Mouse (Mus musculus) kidney, postnatal 0 days (tissue): ENCODE measurements around the gene Tmem178b. TPM values are rescaled to one million over a fixed set of nuclear protein-coding genes. Genes with fewer than 3 reads are reported as not detected.

ENCODE experiments used
- ATAC-seq: fragments of 200-750 bp; cut with Nextera tagmentation; replicated peaks from 2 replicates; pipeline ENCODE4 v1.8.0; 2017; ENCODE audit warnings: low read depth, moderate number of reproducible peaks, moderate TSS enrichment, moderate library complexity; ENCODE audit not compliant: low FRiP score
- DNase-seq: peaks from one replicate; pipeline ENCODE4 v3.0.0-alpha.2; 2016; ENCODE audit warnings: low spot score
- H3K27ac ChIP-seq: fragments of 300-500 bp; sonication (generic); 2 replicates; pipeline ENCODE4 v1.5.1; 2014; ENCODE audit warnings: mild to moderate bottlenecking
- H3K27me3 ChIP-seq: fragments of 300-500 bp; sonication (generic); 2 replicates; pipeline ENCODE4 v1.6.1; 2014; ENCODE audit warnings: low read length, mixed read lengths; ENCODE audit not compliant: insufficient read depth
- H3K36me3 ChIP-seq: fragments of 300-500 bp; sonication (generic); 2 replicates; pipeline ENCODE4 v1.6.1; 2014; ENCODE audit warnings: low read length, mixed read lengths; ENCODE audit not compliant: insufficient read depth
- H3K4me1 ChIP-seq: fragments of 300-500 bp; sonication (generic); replicated peaks from 2 replicates; pipeline ENCODE4 v1.6.1; 2014; ENCODE audit warnings: antibody characterized with exemption, low read length, mixed read lengths; ENCODE audit not compliant: insufficient read depth
- H3K4me2 ChIP-seq: fragments of 300-500 bp; sonication (generic); 2 replicates; pipeline ENCODE4 v1.6.1; 2014; ENCODE audit warnings: mild to moderate bottlenecking, low read length, moderate library complexity, mixed read lengths
- H3K4me3 ChIP-seq: fragments of 300-500 bp; sonication (generic); replicated peaks from 2 replicates; pipeline ENCODE4 v1.5.1; 2014; ENCODE audit warnings: low read depth, low read length
- H3K9ac ChIP-seq: fragments of 300-500 bp; sonication (generic); 2 replicates; pipeline ENCODE4 v1.6.1; 2014; ENCODE audit warnings: low read depth, low read length
- H3K9me3 ChIP-seq: fragments of 300-500 bp; sonication (generic); replicated peaks from 2 replicates; pipeline ENCODE4 v1.6.1; 2016; ENCODE audit warnings: low read length, inconsistent platforms, mixed read lengths
- CTCF ChIP-seq: IDR thresholded peaks from 2 replicates; pipeline ENCODE4 v1.5.1; 2016; ENCODE audit warnings: antibody characterized with exemption, low read depth, mild to moderate bottlenecking, moderate library complexity
- WGBS: fragments of 180-500 bp; shearing (Covaris S2); extraction: QIAGEN DNeasy Blood & Tissue Kit; methylation state at CpG from one replicate; pipeline ENCODE4 v1.1.7; 2014; 5-methylcytosine and 5-hydroxymethylcytosine counted together
- polyA plus RNA-seq: library from polyadenylated mRNA; unstranded; fragments of >200 nt; fragmentation: Nextera tagmentation; extraction: Ambion mirVana; gene quantifications from 2 replicates; pipeline ENCODE4 v1.2.1, GENCODE M21; 2015

Tmem178b gene
- polyA plus RNA-seq, 1 experiment from 2014 or later = 0.25 TPM

DNA sequence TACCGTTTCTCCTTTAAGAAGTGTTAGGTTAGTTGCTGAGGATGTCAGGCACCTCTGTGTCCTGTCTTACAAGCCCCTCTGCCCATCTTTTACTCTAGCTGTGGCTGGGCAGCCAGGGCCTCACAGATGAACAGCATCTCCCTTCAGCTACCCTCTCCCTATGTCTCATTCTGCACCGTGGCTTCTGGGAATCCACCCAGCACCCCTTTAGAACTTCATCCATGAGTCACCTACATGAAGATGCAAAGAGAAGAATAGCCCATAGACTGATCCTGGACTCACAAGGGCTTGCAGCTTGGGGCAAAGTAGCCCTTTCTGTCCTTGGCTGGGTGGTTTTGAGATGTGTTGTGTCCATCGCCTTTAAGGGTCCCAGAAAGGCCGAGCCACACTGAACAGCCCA, 43.4 kb downstream of the Tmem178b start:
- WGBS = 79% methylated on average over 4 of the region's 4 CpGs
- Histone ChIP-seq H3K9me3 (no peaks in the 10 kb centered on the region), H3K4me3 (no peak overlapping the region), H3K4me2 (no peak overlapping the region), H3K27ac (no peak overlapping the region), H3K9ac (no peak overlapping the region), H3K4me1 (no peaks in the 10 kb centered on the region), H3K27me3 (no peaks in the 10 kb centered on the region), H3K36me3 (no peaks in the 10 kb centered on the region)
- TF ChIP-seq CTCF = no peak
- no peak for ATAC-seq
- no peak for DNase-seq

GRCm38 (mm10) chr6:39917242-39917641, 44.2 kb downstream of the Tmem178b start:
- no peak overlapping the region for H3K4me2 ChIP-seq
- no peaks in the 10 kb centered on the region for H3K36me3 ChIP-seq
- no peaks in the 10 kb centered on the region for H3K9me3 ChIP-seq
- no peak for TF ChIP-seq CTCF
- no peaks in the 10 kb centered on the region for H3K4me1 ChIP-seq
- H3K9ac ChIP-seq = no peak overlapping the region
- H3K27me3 ChIP-seq = no peaks in the 10 kb centered on the region
- no peak for DNase-seq
- no peak overlapping the region for H3K4me3 ChIP-seq
- ATAC-seq = no peak
- no peak overlapping the region for H3K27ac ChIP-seq
- WGBS = 65% methylated on average over 8 of the region's 8 CpGs

DNA sequence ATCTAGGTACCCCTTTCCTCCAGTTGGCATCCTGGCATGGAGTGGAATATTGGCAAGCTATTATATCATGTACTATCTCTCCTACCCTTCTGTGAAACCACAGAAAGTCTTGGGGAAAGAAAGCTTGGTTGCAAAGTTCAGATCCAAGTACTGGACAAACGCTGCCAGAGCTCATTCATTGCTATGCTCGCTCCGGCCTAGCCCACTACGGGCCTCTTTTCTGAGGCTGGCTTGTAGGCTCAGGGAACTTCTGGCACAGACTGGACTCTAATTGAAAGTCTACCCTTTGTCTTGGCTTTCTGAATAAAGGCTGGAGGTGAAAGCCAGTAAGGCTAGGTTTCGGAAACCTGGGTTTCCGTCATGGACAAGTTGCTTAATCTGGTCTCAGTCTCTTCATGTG, 44.7 kb downstream of the Tmem178b start:
- no peak overlapping the region for H3K4me3 ChIP-seq
- no peaks in the 10 kb centered on the region for H3K36me3 ChIP-seq
- no peak overlapping the region for H3K27ac ChIP-seq
- WGBS = 90% methylated on average over 6 of the region's 6 CpGs
- no peaks in the 10 kb centered on the region for H3K9me3 ChIP-seq
- TF ChIP-seq CTCF = no peak
- H3K9ac ChIP-seq = no peak overlapping the region
- DNase-seq (no peak), ATAC-seq (no peak)
- H3K4me1 ChIP-seq = no peaks in the 10 kb centered on the region
- no peaks in the 10 kb centered on the region for H3K27me3 ChIP-seq
- H3K4me2 ChIP-seq = no peak overlapping the region

- Histone ChIP-seq H3K27me3 (no peaks in the 10 kb centered on the region), H3K4me3 (no peak overlapping the region), H3K4me2 (no peak overlapping the region), H3K9ac (no peak overlapping the region), H3K36me3 (no peaks in the 10 kb centered on the region), H3K9me3 (no peaks in the 10 kb centered on the region), H3K4me1 (no peaks in the 10 kb centered on the region), H3K27ac (no peak overlapping the region)
- TF ChIP-seq CTCF = no peak
- WGBS = 75% methylated on average over 6 of the region's 6 CpGs
- ATAC-seq = no peak
- no peak for DNase-seq
These were observed 46.1 kb downstream of the Tmem178b start for GRCm38 (mm10) chr6:39919011-39919709.

DNA sequence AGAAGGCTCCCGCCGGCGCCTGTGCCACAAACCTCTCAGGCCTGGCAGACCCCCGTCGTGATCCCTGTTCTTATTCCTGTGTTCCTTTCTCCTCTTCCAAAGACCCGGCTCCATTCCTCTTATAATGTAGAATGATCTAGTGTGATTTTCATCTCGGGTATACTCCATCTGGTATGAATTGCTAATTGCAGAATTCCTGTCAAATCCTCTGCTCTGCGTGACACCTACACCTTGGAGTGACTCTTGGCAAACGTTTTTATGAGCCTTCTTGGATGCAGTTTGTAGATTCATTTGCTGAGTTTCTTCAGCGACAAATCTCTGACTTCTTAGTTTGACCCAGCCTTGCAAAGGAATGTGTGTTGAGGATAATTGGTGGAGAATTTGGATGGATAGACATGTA, 53.4 kb downstream of the Tmem178b start:
- Histone ChIP-seq H3K9ac (no peak overlapping the region), H3K36me3 (no peaks in the 10 kb centered on the region), H3K4me3 (no peak overlapping the region), H3K27ac (no peak overlapping the region), H3K9me3 (no peaks in the 10 kb centered on the region), H3K4me1 (no peaks in the 10 kb centered on the region), H3K27me3 (no peaks in the 10 kb centered on the region), H3K4me2 (no peak overlapping the region)
- no peak for TF ChIP-seq CTCF
- 87% methylated on average over 10 of the region's 10 CpGs for WGBS
- no peak for ATAC-seq
- no peak for DNase-seq

DNA sequence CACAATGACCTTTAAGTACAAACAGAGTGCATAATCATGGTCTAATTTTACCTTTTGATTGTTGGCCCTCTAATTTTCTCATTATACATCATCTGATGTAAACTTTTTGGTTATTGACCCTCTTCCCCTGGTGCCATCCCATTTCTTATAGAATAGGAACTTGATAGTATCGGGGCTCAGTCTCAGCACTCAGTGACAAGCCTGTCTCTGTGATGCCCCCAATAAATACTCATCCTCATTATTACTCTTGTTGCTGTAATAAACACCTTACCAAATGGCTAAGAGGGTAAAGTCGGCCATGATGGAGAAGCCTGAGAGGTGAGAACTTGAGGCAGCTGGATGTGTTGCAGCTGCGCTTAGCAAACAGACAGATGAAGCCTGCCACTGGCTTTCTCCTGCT, 63.5 kb downstream of the Tmem178b start:
- Histone ChIP-seq H3K4me1 (no peaks in the 10 kb centered on the region), H3K36me3 (no peaks in the 10 kb centered on the region), H3K4me3 (no peak overlapping the region), H3K4me2 (no peak overlapping the region), H3K27me3 (no peaks in the 10 kb centered on the region), H3K9ac (no peak overlapping the region), H3K27ac (no peak overlapping the region), H3K9me3 (no peaks in the 10 kb centered on the region)
- WGBS = 36% methylated on average over 3 of the region's 3 CpGs
- no peak for TF ChIP-seq CTCF
- ATAC-seq (no peak), DNase-seq (no peak)

DNA sequence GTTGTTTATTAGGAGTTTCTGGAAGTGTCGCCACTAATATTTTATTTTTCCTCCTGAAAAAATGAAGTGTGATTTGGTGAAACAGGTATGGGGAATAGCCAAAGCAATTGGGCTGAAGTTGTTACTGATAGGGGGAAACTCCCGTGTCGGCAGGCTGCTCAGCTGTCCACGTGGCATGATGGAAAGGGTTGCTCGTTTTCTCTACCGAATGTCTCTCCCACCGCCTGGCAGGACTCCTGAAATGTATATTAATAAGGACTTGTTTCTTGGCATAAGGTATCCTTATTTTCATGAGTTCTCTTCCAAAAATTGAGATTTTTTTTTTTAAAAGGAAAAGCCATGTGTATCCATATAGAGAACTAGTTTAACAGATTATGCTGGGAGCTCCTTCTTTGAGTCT, 67.8 kb downstream of the Tmem178b start:
- no peak for DNase-seq
- no peak overlapping the region for H3K4me2 ChIP-seq
- 85% methylated on average over 7 of the region's 7 CpGs for WGBS
- no peak overlapping the region for H3K4me3 ChIP-seq
- ATAC-seq = no peak
- H3K36me3 ChIP-seq = no peaks in the 10 kb centered on the region
- no peak for TF ChIP-seq CTCF
- H3K4me1 ChIP-seq = no peaks in the 10 kb centered on the region
- H3K27me3 ChIP-seq = no peaks in the 10 kb centered on the region
- no peaks in the 10 kb centered on the region for H3K9me3 ChIP-seq
- H3K9ac ChIP-seq = no peak overlapping the region
- H3K27ac ChIP-seq = no peak overlapping the region
